Mouse (Mus musculus) adrenal gland, postnatal 14 days (tissue): ENCODE measurements around the gene Srsf4. TPM values are rescaled to one million over a fixed set of nuclear protein-coding genes. Genes with fewer than 3 reads are reported as not detected.

ENCODE experiments used
- DNase-seq: peaks from one replicate; pipeline ENCODE4 v3.0.0; 2021; ENCODE audit warnings: mixed read lengths
- total RNA-seq: library from RNA; stranded (reverse); gene quantifications from 2 replicates; pipeline ENCODE4 v1.2.3, GENCODE M21; 2021

Srsf4 gene
- total RNA-seq, 1 experiment from 2014 or later, result 69.2 TPM

DNA sequence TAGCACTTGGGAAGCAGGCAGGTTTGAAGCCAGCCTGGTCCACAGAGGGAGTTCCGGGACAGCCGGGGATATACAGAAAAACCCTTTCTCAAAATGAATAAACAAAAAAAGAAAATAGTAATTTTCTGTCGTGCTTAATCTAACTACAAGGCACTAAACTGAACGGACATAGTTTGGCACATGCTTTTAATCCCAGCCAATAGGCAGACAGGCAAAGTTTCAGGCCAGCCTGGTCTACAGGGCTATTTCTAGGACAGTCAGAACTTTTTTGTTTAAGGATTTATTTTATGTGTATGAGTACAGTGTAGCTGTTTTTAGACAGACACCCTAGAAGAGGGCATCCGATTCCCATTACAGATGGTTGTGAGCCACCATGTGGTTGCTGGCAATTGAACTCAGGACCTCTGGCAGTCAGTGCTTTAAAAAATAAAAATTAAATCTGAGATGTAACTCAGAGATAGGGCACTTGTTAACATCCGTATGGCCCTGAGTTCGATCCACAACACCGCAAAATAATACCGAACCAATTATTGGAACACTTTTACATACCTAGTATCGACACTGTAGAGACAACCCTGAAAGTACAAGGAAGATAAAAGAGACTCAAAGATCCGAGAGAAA, 635 bp upstream of the Srsf4 start:
- peak; percentile 10 for DNase-seq

DNA sequence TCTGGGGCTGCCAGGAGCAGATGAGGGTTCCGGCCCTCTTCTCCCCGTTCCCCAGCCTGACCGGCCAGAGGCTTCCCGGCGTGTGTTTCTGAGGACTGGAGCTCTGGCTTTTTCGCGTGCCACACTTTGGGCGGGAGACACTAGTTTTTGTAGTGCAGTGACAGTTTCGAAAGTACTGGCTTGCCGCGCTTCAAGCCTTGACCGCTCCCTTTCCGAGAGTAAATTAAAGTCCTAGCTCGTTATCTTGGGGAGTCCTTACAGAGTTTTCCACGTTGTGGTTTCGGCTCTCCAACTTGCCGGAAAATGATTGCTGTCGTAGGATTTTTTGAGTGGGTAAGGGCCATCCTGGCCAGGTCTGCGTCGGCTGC, 736 bp downstream of the Srsf4 start:
- no peak for DNase-seq

DNA sequence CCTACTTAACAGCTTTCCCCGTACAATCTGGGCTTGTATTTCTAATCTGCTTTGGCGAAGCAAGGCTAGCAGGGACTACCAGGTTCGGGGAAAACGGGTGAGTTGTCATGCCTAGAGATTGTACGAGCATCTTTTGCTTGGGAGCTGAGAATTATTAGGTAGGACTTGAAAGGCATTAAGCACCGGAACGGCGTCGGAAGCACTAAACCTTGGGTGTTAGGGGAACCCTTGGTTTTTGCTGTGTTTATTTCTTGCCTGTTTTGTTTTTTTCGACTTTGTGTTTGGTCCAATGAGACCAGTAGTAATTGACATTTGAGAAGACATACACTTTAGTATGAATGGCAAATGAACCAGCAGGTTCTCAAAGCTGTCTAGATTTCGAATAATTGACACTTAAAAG, 1.1 kb downstream of the Srsf4 start:
- no peak for DNase-seq

DNA sequence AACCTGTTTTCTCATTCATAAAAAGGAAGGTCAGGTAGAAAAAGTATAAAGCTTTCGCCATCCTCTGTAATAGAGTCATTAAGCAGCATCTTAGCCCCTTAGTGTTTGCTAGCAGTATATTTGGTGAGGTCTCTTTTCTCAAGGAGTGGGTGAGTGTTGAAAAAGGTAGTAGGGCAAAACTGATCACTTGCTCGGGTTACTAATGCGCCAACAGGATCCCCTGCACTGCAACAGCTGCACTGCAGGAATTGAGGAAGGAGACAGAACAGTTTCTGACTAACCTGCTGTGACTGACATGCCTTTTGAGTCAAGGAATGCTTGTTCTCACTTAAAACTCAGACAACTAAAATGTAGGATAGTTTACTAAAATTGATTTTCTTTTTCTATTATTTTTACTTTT, 1.8 kb downstream of the Srsf4 start:
- no peak for DNase-seq

DNA sequence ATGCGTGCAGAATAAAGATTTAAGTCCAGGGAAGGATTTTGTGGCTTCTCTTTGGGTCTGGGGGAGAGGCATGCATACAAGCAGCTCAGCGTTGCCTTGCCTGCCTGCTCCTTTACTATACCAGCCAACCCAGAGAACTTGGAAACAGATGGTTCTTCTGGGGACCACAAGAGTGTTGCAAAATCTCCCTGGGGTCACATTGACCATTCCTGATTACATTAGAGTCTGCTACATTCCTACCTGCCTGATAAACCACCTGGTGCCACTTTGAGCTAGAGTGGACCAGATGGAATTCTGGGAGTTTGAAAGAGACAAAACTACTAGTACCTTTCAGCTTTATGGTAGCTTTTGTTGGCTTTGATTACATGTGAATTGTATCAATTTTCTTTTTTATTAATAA, 3.4 kb downstream of the Srsf4 start:
- no peak for DNase-seq

DNA sequence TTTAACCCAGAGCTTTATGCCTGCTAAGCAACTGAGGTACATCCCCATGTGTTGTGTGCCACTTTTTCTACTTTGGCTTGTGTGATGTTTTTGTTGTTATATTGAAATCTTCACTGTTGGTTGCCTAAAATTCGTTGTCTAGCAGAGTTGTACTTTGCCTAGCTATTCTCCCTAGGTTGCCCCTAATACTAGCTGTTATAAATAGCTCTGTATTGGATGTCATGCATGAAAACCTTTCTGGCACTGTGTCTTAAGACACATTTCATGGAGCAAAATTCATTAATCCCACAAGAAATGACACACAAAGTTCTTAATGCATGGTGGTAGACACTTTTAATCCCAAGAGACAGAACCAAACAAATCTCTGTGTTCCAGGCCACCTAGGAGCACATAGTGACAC, 6.3 kb downstream of the Srsf4 start:
- no peak for DNase-seq

DNA sequence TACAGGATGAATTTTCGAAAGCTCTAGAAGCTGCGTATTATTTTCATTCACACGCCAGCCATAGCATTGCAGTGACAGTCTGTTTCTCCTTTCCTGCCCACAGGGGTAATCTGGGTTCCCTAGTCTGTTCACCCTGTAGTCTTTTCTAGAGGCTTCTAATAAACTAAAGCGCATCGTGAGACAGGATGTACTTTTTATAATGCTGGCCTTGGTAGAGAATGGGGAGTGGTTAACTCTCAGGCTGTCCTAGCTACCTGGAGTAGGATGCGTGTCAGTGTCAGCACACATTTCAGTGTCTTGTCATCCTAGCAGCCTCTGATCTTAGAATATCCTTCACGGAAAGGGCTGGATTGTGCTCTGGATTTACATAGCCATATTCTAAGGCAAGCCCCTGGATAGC, 7.9 kb downstream of the Srsf4 start:
- no peak for DNase-seq

DNA sequence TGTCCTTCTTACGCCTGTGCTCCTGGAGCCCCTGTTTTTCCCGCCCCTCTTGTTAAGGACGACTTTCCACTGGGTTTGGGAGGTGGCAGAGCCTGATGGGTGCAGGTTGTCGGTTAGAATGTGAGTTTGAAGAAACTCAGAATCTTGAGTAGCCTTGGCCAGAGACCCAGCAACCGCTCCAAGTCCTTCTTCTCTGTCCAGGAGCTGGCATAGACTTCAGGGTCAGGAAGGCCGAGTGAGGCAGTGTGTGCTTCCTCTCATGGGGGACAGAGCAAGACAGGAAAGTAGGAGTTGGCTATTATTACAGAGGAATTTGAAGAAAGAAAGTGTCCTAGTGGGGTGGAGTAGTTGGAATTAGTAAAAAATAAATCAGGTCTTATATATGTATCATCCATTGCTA, 10.2 kb downstream of the Srsf4 start:
- DNase-seq, result peak; percentile 54

DNA sequence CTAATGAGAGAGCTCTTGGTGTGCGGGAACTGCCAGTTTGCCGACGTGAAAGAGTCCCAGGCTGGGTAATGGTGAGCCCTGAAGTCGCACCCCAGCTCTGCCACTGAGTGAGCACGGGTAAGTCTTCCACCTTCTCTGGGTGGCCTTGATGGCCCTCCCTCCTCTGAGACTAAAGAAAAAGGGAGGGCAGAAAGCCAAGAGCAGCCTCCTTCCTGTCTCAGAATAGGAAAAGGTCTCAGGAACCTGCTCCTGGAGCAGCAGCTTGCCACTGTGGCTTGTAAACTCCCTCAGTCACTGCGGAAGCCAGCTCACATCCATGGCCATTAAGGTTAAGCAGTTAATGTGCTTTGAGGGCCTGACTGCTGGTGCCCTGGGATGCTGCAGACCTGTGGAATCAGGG, 12.0 kb downstream of the Srsf4 start:
- peak; percentile 42 for DNase-seq

DNA sequence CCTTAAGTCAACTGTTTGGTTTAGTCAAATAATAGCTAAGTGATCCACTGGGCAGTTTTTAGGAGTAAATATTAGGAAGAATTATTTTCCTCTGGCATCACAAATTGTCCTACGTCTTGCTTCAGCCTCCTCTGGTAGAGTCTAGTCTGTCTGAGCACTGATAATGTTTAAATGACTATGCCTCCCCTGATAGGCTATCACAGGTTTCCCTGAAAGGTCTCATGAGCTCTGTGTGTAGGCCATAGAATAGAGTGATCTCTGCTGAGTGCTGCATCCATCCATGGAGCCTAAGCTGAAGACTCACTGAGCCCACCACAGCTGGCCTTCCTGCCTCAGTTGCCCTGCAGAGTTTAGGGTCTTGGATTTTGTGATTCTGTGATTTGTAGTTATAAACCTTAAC, 15.1 kb downstream of the Srsf4 start:
- DNase-seq, result no peak

DNA sequence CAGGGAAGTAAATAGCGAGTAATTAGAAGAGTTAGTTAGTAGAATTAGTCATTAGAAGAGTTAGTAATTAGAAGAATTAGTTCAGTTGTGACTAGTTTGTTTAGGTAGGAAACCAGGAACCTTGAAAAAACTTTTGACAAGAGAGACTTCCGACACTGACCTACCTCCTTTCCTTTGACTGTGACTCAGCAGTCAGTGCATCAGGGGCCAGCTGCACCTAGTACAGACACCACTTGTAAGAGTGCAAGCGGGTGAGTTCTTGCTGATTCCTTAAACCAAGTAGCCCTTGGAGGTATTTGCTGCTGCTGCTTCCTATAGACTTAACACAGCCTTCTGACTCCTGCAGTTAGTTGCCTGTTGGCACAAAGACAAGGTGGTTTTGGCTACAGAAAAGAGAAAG, 17.3 kb downstream of the Srsf4 start:
- no peak for DNase-seq

DNA sequence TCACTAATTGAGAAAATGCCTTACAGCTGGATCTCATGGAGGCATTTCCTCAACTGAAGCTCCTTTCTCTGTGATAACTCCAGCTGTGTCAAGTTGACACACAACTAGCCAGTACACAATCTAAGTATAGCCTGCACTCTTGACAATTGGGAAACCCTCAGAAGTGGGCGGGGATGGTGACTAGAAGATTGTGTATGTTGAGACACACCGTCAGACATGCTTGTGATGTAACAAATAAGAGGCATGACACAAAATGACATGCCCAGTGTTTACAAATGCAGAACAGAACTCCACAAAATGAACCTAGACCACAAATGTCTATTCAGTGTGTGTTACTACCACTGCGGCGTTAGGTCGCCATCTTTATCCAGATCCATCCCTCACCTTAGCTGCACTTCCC, 23.7 kb downstream of the Srsf4 start:
- DNase-seq, result no peak

DNA sequence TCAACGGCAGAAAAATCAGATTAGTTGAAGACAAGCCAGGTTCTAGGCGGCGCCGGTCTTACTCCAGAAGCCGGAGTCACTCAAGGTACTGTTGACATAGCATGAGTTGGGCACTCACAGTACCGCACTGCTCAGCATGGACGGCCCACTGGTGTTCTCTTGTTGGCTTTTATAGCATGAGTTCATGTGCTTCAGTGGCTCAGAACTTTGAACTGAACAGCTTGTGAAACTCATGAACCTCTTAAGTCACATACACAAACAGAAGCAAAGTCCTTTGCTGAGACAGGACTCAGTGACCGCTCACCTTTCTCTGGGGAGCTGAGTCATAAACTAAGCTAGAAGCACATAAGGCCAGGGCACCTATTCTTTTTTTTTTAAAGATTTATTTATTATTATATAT, 24.4 kb downstream of the Srsf4 start:
- DNase-seq, result no peak

DNA sequence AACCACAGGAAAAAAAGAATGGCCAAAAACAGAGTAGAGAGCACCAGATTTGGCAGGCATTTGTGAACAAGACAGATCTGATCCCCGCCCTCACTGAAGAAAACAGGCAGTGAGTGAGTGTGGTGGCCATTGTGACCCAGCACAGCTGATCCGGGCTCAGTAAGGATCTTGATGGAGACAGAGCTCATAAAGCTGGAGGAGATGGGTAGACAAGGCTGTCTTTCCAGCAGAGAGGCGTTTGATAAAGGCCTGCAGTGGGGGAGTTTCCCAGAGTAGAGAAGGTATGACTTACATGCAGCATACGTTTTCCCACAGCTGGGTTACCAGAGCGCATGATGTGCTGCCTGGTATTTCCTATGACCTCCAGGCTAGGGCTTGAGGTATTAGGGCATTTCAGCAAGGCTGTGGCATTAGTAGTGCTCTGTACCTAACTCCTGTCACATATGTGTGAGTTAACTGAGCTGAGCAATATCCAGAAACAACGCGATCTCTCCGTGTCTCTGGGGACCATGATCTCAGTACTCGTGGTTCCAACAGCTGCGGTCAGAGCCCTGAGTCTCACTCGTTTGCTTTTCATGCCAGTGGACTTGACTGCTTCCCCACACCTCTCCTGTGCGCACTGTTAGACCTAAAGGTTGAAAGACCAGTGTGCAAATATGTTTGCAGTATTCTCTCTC, 25.2 kb downstream of the Srsf4 start:
- no peak for DNase-seq

DNA sequence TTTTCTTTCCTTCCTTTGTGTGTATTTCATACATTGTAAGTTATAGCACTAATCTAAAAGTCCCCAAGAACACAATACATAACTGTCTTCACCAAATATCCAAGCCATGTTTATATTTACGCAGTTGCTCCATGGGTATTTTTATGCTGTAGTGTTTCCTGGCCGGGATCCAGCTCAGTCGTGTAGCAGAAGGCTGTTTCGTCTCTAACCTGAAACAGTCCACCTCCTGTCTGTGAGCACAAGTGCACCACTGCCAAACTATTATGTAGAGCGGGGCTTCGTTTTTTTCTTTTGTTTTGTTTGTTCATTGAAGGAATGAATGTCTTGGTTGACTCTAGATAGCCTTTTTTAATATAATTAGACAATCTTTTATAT, 25.8 kb downstream of the Srsf4 start:
- no peak for DNase-seq

DNA sequence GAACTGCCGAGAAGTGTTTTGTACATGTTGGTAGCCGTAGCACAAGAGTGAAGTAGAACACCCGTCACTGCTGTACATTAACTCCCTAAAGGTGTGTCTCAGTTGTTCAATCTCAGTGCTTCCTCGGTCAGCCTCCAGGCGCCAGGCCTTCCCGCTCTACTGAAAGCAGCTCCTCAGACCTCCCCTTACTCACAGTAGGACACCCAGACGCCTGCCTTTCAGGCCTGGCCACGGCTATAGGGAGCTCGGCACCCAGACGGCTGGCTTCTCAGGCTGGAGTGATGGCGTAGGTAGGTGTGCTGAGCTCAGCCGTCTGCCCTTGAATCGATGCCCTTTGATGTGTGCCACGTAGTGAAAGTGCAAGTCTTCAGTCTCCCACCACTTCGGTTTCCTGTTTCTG, 27.7 kb downstream of the Srsf4 start:
- no peak for DNase-seq

DNA sequence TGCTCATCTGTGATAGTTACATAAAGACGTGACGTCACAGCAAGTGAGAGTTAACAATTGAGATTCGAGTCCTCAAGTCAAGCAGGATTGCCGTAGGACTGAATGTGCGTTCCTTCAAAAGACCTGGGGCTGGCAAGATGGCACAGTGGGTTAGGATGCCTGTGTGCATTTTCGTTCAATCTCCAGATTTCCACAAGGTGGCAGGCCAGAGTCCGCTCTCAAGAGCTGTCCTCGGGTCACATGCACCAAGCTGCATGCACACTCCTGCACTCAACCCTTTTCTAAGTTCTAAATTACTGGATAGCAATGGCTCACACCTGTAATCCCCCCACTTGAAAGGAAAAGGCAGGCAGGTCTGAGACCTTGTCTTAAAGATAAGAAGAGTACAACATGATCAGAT, 31.1 kb downstream of the Srsf4 start:
- DNase-seq, result peak; percentile 73

DNA sequence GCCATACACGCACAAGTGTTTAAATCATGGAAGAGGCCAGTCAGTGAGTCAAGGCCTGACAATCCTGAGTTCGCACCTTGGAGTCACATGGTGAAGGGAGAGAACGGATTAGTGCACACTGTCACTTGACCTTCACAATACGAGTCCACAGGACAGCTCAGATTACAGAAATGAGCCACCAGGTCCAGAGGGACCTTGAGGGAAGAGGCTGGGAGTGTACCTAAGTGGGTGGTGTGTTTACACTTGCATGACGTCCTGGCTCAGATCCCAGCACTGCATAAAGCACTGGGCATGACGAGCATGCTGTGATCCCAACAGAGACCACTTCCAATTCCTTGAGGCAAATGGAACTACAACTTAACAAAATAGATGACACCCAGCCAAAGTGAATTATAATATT, 33.0 kb downstream of the Srsf4 start:
- DNase-seq, result peak; percentile 48

DNA sequence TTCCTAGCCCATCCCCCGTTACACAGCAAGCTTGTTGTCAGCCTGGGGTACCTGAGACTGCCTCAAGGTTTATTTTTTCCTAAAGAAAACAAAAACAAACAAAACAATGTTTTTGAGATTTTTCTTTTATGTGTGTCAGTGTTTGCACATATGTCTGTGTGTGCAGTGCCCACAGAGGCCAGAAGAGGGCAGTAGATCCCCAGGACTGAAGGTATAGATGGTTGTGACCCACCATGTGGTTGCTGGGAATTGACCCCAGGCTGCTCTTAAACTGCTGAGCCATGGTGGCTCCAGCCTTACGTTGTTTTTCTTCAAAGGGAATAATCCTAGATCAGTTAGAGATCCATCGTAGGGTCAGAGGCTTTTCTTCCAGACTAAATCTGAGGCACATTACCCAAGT, 34.5 kb downstream of the Srsf4 start:
- DNase-seq, result no peak

DNA sequence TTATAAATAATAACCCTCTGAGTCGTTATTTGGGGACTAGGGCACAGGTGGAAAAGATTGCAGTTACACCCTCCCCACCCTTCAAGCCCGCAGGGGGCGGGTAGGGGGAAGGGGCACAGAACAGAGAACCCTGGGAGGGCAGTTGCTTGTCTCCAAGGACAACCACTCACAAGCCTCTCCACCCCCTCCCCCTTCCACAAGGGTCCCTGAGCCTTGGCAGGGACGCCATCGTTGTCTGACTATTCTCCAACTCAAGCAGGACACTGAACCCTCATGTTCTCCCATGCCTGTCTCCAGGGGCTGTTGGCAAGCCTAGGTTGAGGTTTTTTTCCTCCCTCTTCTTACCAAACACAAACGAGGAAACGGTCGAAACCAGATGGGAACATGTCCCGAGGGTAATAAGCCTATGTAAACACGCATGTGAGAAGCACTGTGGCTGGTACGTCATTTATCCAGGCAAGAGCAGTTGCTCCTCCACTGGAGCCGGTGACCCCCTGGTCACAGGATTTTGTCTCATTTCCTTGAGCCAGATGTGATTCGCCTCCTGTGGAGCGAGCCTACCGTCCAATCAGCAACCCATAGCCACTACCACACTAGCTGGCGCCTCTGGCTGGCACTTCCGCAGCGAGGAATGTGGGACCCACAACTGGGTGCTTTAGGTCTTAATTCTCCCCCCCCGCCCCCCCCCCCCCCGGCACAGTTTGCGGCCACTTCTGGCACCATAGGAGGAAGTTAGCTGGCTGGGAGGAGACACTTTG, 37.0 kb downstream of the Srsf4 start:
- peak; percentile 40 for DNase-seq

DNA sequence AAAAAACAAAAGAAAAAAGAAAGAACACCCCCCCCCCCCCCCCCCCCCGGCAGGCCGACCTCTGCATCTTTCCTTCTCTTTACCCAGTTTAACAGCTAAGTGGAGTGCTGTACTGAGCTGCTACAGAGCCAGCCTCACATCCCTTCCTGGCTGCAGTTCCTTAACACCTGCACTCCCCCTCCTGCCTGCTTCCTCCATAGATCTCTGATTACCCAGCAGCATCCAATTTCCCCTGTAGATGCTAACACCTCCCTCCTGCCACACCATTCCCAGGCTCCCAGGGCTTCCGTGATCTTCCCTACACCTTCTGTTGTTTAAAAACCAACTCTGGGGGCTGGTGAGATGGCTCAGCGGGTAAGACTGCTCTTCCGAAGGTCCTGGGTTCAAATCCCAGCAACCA, 38.1 kb downstream of the Srsf4 start:
- no peak for DNase-seq

DNA sequence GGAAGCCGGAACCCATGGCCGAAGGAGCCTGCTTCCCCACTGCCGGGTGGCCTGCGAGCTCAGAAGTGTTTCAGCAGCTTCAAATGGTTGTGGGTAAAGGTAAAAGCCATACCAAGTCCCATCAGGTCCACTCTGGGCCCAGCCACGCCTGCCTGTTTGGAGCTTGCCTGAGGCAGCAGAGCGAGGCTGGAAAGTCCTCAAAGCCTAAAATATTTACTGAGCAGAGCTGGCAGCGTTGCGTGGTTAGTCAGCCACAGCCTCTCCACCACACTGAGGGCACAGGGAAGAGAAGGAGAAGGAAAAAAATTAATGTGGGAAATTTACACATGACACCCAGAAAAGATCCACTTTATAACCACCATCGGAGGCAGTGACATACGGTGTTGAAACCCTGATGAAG, 40.1 kb downstream of the Srsf4 start:
- peak; percentile 36 for DNase-seq

DNA sequence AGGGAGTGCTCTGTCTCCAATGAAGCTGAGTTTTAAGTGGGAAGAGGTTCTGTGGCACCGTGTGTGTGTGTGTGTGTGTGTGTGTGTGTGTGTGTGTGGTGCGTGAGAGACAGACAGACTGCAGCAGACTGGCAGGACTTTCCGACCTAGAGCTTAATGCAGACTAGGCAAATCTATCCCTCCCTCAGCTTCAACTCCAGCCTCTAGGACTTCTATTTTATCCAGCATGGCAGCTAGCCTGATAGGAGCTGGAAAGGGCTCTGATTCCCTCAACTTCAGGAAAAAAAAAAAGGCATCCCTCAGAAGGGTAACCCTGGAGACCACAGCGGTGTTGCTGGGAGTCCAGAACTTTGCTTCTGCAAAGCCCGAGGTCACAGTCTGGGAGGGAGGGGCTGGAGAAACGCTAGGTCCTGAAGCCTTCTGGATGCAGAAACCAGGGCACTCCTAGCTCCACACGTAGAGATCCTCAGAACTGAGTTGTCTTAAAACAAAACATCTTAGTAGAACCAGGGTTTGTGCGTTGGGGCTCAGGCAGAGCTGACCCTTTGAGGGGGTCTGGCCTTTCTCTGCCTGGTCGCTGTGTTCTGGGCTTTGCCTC, 40.7 kb downstream of the Srsf4 start:
- peak; percentile 51 for DNase-seq
